Mouse (Mus musculus): ENCODE results near the gene Cilp2.

The Cilp2 gene

GRCm38 (mm10) chr8:69901484-69902162 lies 14.1 kb upstream of the Cilp2 start:
- DNase-seq (ENCODE audit: low spot score in 2 of 2), result peak; percentile 93 to 95

GRCm38 (mm10) chr8:69900895-69901451 lies 13.5 kb upstream of the Cilp2 start:
- DNase-seq (ENCODE audit: low spot score in 2 of 2), result no peak

GRCm38 (mm10) chr8:69899876-69900275 lies 12.4 kb upstream of the Cilp2 start:
- no peak for DNase-seq (ENCODE audit: low spot score in 2 of 2)

- DNase-seq (ENCODE audit: low spot score in 2 of 2), result no peak
Measured at GRCm38 (mm10) chr8:69897857-69898256, 10.4 kb upstream of the Cilp2 start.

GRCm38 (mm10) chr8:69895772-69896451 lies 8.4 kb upstream of the Cilp2 start:
- DNase-seq (ENCODE audit: low spot score in 2 of 2), result no peak

- no peak for DNase-seq (ENCODE audit: low spot score in 2 of 2)
Measured at GRCm38 (mm10) chr8:69894836-69895332, 7.4 kb upstream of the Cilp2 start.

GRCm38 (mm10) chr8:69893863-69894262 lies 6.4 kb upstream of the Cilp2 start:
- peak in 1 of 2 experiments; percentile 49 for DNase-seq (ENCODE audit: low spot score in 2 of 2)

- peak; percentile 64 to 69 for DNase-seq (ENCODE audit: low spot score in 2 of 2)
Measured at GRCm38 (mm10) chr8:69890813-69891241, 3.3 kb upstream of the Cilp2 start.

GRCm38 (mm10) chr8:69888902-69889301 lies 1.4 kb upstream of the Cilp2 start:
- no peak for DNase-seq (ENCODE audit: low spot score in 2 of 2)

GRCm38 (mm10) chr8:69888244-69888866 lies 868 bp upstream of the Cilp2 start:
- no peak for DNase-seq (ENCODE audit: low spot score in 2 of 2)

GRCm38 (mm10) chr8:69884141-69884540 lies 3.3 kb downstream of the Cilp2 start:
- DNase-seq (ENCODE audit: low spot score in 2 of 2), result no peak

GRCm38 (mm10) chr8:69882833-69883600 lies 4.5 kb downstream of the Cilp2 start:
- no peak for DNase-seq (ENCODE audit: low spot score in 2 of 2)

GRCm38 (mm10) chr8:69882021-69882756 lies 5.3 kb downstream of the Cilp2 start:
- peak in 1 of 2 experiments; percentile 45 for DNase-seq (ENCODE audit: low spot score in 2 of 2)

- no peak for DNase-seq (ENCODE audit: low spot score in 2 of 2)
Measured at GRCm38 (mm10) chr8:69881261-69881865, 6.1 kb downstream of the Cilp2 start.

GRCm38 (mm10) chr8:69880841-69881240 lies 6.6 kb downstream of the Cilp2 start:
- no peak for DNase-seq (ENCODE audit: low spot score in 2 of 2)

- no peak for DNase-seq (ENCODE audit: low spot score in 2 of 2)
Measured at GRCm38 (mm10) chr8:69879678-69880077, 7.8 kb downstream of the Cilp2 start.

GRCm38 (mm10) chr8:69877992-69878391 lies 9.5 kb downstream of the Cilp2 start:
- DNase-seq (ENCODE audit: low spot score in 2 of 2), result no peak

- no peak for DNase-seq (ENCODE audit: low spot score in 2 of 2)
Measured at GRCm38 (mm10) chr8:69877396-69877795, 10.1 kb downstream of the Cilp2 start.

GRCm38 (mm10) chr8:69876967-69877366 lies 10.5 kb downstream of the Cilp2 start:
- no peak for DNase-seq (ENCODE audit: low spot score in 2 of 2)

GRCm38 (mm10) chr8:69876097-69876496 lies 11.4 kb downstream of the Cilp2 start:
- DNase-seq (ENCODE audit: low spot score in 2 of 2), result no peak
